Mouse (Mus musculus) heart, embryonic 10.5 days (tissue): ENCODE measurements at regions not wholly inside any gene's neighbourhood (a gene's known extent, or its start where the extent isn't known, plus 50 kb on each side); places are given as distances from the start of the nearest gene placed in this dataset.

ENCODE experiments used
- DNase-seq: peaks from one replicate; pipeline ENCODE4 v3.0.0-alpha.2; 2017; ENCODE audit warnings: low spot score
- H3K27ac ChIP-seq: fragments of 300-500 bp; sonication (generic); 2 replicates; pipeline ENCODE4 v1.5.1; 2016; ENCODE audit warnings: mild to moderate bottlenecking
- H3K27me3 ChIP-seq: fragments of 300-500 bp; sonication (generic); 2 replicates; pipeline ENCODE4 v1.6.1; 2016; ENCODE audit warnings: mild to moderate bottlenecking; ENCODE audit not compliant: poor library complexity, insufficient read depth, severe bottlenecking
- H3K36me3 ChIP-seq: fragments of 300-500 bp; sonication (generic); 2 replicates; pipeline ENCODE4 v1.6.1; 2016; ENCODE audit warnings: mild to moderate bottlenecking, moderate library complexity
- H3K4me1 ChIP-seq: fragments of 300-500 bp; sonication (generic); 2 replicates; pipeline ENCODE4 v1.6.1; 2016; ENCODE audit warnings: mild to moderate bottlenecking
- H3K4me3 ChIP-seq: fragments of 300-500 bp; sonication (generic); 2 replicates; pipeline ENCODE4 v1.5.1; 2016; ENCODE audit warnings: mild to moderate bottlenecking, moderate library complexity
- H3K9me3 ChIP-seq: fragments of 300-500 bp; sonication (generic); 2 replicates; pipeline ENCODE4 v1.6.1; 2016; ENCODE audit warnings: mild to moderate bottlenecking, moderate library complexity
- WGBS: fragments of 180-500 bp; shearing (Covaris S2); methylation state at CpG from one replicate; pipeline ENCODE4 v1.1.7; 2016; 5-methylcytosine and 5-hydroxymethylcytosine counted together

DNA sequence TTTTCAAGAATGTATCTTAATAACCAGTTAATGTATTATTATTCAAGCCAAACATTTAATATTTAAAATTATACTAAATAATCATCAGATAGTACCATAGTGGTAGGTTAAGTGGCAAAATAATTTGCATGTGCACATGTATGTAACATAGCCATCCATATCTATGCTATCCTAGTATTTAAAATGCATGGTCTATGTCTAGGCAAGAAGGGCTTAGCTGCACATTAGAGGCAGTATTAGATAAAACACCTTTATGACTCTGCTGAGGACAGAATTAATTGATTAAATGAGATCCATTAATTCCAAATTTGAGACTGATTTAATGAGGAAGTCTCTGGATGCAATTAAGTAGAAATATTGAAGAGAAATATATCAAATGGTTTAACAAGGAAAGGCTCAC, 586.3 kb downstream of the Basp1 start:
- no peak for DNase-seq
- Histone ChIP-seq H3K9me3 (no peaks in the 10 kb centered on the region), H3K27me3 (no peaks in the 10 kb centered on the region), H3K4me3 (no peak overlapping the region), H3K36me3 (no peaks in the 10 kb centered on the region), H3K27ac (no peak overlapping the region), H3K4me1 (no peaks in the 10 kb centered on the region)

DNA sequence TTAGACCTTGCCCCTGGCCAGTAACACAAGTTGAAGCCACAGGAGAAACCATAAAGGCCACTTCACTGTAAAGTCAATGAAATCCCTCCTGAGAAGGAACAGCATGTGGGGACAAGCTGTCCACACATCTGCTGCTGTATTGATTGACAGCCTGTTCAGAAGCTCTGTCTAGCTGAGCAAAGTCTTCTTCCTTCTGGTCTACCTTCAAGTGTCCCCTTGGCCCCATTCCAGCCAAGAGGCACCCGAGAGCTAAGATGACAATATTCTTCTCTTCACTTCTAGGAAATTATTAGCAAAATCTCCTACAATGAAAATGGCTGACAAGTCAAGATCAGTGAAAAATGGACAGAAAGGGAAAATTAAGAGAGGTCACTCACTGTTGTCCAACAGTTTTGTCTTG, 616.7 kb downstream of the Basp1 start:
- DNase-seq: no peak
- 69% methylated on average over 1 of the region's 1 CpGs for WGBS

DNA sequence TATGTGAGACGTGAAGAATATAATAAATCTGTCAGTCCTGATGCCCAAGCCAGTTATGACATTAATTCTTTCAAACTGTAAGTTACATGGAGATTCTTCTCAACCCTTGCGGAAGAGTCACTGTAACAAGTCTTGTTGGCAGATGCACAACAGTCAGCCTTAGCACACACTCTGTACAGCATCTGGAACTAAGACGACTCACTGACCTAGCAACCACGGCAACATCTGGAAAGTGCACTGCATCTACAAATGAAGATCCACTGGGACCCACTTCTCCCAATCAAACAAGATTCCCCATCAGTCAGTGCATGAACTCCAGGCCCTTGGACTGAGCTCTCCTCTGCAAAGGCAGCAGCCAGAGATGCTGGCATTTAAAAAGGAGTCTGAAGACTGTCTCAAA, 620.2 kb downstream of the Basp1 start:
- WGBS: 75% methylated on average over 4 of the region's 4 CpGs
- no peak overlapping the region for H3K27ac ChIP-seq

More for the DNA sequence above, 616.7 kb downstream of the Basp1 start:
- Histone ChIP-seq H3K4me3 (no peak overlapping the region), H3K36me3 (no peaks in the 10 kb centered on the region), H3K4me1 (no peaks in the 10 kb centered on the region), H3K27me3 (no peaks in the 10 kb centered on the region), H3K27ac (no peak overlapping the region), H3K9me3 (no peaks in the 10 kb centered on the region)

DNA sequence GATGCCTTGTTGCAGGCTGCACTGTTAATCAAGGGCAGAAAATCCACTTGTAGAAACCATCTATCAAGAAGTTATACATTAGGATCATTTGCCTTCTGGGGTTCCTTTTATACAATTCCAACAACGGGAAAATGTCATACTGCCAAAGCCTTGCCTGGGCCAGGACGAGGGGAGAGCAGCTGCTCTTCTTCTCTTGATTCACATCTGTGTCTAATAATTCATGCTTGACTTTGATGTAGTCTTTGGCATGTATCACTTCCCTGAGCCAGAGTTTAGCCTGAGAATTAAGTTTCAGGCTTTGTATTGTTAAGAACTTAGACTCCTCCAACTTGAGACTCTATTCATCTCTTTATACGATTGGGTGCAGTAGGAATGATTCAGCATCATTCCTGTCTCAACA, 627.2 kb downstream of the Basp1 start:
- Histone ChIP-seq H3K27ac (no peak overlapping the region), H3K9me3 (no peaks in the 10 kb centered on the region), H3K36me3 (no peaks in the 10 kb centered on the region), H3K27me3 (no peaks in the 10 kb centered on the region), H3K4me3 (no peak overlapping the region), H3K4me1 (no peaks in the 10 kb centered on the region)
- no peak for DNase-seq
- 82% methylated on average over 3 of the region's 3 CpGs for WGBS

More for the DNA sequence above, 620.2 kb downstream of the Basp1 start:
- Histone ChIP-seq H3K9me3 (no peaks in the 10 kb centered on the region), H3K27me3 (no peaks in the 10 kb centered on the region), H3K36me3 (no peaks in the 10 kb centered on the region), H3K4me3 (no peak overlapping the region), H3K4me1 (no peaks in the 10 kb centered on the region)
- DNase-seq: no peak

DNA sequence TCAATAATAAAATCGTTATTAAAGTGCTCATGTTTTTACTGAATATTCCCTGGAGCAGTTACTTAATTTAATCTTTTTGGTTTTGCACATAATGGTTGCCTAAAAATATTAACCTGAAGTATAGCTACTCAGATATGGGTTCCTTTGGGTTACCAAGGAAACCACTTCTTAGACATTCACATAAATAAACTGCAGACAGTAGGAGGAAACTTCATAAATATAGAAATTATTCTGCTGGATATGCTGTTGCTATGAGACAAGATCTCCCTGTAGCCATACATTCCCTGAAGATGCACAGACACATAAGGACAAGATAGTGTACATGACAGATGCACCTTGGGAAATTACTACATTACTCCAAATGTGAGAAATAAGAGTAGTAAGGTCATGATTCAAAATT, 635.3 kb downstream of the Basp1 start:
- H3K36me3 ChIP-seq: no peaks in the 10 kb centered on the region
- H3K4me3 ChIP-seq: no peak overlapping the region
- DNase-seq: no peak
- WGBS: 63% methylated on average over 1 of the region's 1 CpGs
- no peaks in the 10 kb centered on the region for H3K4me1 ChIP-seq
- H3K27me3 ChIP-seq: no peaks in the 10 kb centered on the region
- no peak overlapping the region for H3K27ac ChIP-seq
- H3K9me3 ChIP-seq: no peaks in the 10 kb centered on the region

DNA sequence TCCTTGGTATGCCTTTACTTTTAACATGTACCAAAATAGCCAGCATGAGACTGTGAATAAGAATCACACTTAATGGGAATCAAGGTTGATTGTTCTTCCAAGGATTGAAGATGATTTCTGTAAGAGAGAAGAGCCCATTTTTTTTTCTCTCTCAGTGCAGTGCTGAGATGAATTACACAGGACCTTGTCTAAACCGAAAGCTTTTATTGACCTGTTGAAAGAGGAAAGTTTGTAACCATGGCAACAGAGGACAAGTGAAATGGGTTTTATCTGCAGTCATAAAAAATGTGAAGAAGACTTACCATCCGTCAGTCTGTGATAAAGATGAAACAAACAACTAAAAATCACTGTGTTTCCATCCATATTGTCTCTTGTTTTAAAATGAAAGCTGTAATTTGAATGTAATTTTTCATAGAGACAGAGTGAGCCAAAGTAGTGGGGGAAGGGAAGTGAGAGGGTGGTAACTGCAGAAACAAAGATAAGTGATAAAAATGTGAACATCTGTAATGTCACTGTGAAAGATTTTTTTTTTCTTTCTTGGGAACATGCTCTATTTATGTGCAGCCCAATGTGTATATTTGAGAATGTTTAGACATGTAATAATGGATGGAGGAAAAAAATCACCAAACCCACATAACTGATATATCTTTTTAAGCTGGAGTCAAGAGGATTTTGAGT, 661.9 kb downstream of the Basp1 start:
- Histone ChIP-seq H3K9me3 (no peaks in the 10 kb centered on the region), H3K4me3 (no peak overlapping the region), H3K27me3 (no peaks in the 10 kb centered on the region), H3K4me1 (no peaks in the 10 kb centered on the region), H3K27ac (no peak overlapping the region), H3K36me3 (no peaks in the 10 kb centered on the region)
- 51% methylated on average over 2 of the region's 2 CpGs for WGBS
- DNase-seq: no peak

DNA sequence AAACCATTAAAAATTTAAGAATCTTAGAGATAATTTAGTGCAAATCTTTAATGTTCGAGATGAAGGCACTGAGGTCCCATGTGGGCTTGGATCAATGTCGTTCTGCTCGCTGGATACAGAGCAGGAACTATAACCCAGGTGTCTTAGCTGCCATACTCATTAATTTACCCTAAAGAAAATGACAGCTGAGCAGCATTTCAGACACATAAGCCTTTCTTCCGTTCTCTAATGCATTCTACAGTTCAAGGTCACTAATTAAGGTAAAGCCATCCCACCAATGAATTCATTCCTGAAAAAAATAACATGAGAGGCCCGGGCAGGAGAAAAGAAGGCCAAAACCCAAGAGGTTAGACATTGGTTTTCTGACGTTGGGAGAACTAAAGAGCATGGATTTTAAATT, 670.3 kb downstream of the Basp1 start:
- Histone ChIP-seq H3K27ac (no peak overlapping the region), H3K4me3 (no peak overlapping the region), H3K9me3 (no peaks in the 10 kb centered on the region), H3K36me3 (no peaks in the 10 kb centered on the region), H3K4me1 (no peaks in the 10 kb centered on the region), H3K27me3 (no peaks in the 10 kb centered on the region)
- WGBS: 70% methylated on average over 6 of the region's 6 CpGs
- DNase-seq: no peak

DNA sequence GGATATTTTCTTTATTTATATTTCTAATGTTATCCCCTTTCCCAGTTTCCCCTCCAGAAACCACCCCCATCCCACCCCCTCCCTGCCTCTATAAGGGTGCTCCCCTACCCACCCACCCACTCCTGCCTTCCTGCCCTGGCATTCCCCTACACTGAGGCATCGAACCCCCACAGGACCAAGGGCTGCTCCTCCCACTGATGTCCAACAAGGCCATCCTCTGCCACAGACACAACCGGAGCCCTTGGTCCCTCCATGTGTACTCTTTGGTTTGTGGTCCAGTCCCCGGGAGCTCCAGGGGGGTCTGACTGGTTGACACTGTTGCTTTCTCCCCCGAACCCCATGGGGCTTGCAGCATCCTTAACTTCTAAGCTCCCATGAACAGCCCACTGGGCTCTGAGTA, 688.4 kb downstream of the Basp1 start:
- 85% methylated on average over 4 of the region's 4 CpGs for WGBS

DNA sequence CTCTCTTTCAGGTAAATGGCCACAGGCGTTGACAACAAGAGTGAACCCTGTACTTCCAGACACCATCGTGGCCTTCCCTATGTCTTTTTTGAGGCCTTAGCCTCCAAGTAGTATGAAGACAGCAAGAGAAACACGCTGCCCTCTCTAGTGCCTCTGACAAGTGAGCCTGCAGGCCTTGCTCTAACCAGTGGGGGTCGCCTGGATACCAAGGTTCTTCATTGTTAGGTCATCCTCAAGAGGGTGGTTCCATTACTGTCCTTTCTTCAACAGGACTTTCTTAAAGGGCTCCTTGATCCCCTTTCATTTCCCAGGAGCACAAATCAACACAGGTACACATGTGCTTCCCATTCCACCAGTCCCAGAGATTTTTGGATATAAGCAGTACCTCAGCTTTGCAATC, 688.9 kb downstream of the Basp1 start:
- Histone ChIP-seq H3K4me3 (no peak overlapping the region), H3K9me3 (no peaks in the 10 kb centered on the region), H3K27ac (no peak overlapping the region), H3K4me1 (no peaks in the 10 kb centered on the region), H3K27me3 (no peaks in the 10 kb centered on the region), H3K36me3 (no peaks in the 10 kb centered on the region)
- DNase-seq: peak; percentile 76
- WGBS: 43% methylated on average over 4 of the region's 4 CpGs

More for the DNA sequence above, 688.4 kb downstream of the Basp1 start:
- no peaks in the 10 kb centered on the region for H3K36me3 ChIP-seq
- no peak overlapping the region for H3K4me3 ChIP-seq
- DNase-seq: no peak
- no peaks in the 10 kb centered on the region for H3K9me3 ChIP-seq
- no peaks in the 10 kb centered on the region for H3K27me3 ChIP-seq
- H3K27ac ChIP-seq: no peak overlapping the region
- H3K4me1 ChIP-seq: no peaks in the 10 kb centered on the region

DNA sequence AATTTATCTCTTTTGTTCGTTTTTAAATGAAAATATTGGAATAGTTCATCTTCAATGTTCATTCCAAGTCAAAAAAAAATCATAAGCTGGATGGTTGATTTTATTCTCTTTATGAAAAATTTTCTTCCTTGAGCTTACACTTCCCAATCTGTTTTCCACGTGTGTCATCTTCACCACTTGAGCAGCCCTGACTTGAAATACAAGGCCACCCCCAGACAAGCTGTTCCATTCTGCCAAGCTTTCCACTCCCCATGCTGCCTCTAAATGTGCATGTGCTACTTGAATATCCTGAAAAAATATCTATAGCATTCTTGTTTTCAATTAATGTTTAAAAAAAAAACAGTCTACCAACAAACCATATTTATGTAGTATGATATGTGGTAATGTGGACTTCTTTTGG, 693.2 kb downstream of the Basp1 start:
- Histone ChIP-seq H3K36me3 (no peaks in the 10 kb centered on the region), H3K4me3 (no peak overlapping the region), H3K9me3 (no peaks in the 10 kb centered on the region), H3K27ac (no peak overlapping the region), H3K27me3 (no peaks in the 10 kb centered on the region), H3K4me1 (no peaks in the 10 kb centered on the region)
- no peak for DNase-seq
- WGBS: 69% methylated on average over 2 of the region's 2 CpGs

DNA sequence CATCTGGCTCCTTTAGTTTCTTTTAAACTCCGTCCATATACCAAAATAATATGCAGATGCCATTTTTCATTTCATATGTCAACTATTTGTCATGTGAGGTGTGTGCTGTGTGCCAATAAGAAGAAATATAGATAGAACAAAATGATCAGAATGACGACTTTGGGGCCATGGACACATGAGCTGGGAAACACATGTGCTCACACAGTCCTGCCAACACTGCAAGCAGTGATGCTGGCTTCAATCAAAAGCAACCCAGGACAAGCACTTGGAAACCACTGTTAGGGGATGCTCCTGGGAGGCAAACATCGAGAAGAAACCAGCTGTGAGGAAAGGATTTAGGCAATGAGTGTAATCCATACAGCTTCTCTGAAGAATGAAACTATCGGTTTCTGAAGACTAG, 731.4 kb downstream of the Basp1 start:
- 79% methylated on average over 4 of the region's 4 CpGs for WGBS
- DNase-seq: no peak
- no peaks in the 10 kb centered on the region for H3K27me3 ChIP-seq
- H3K36me3 ChIP-seq: no peaks in the 10 kb centered on the region
- no peak overlapping the region for H3K4me3 ChIP-seq
- H3K9me3 ChIP-seq: no peaks in the 10 kb centered on the region
- H3K27ac ChIP-seq: no peak overlapping the region
- no peaks in the 10 kb centered on the region for H3K4me1 ChIP-seq

DNA sequence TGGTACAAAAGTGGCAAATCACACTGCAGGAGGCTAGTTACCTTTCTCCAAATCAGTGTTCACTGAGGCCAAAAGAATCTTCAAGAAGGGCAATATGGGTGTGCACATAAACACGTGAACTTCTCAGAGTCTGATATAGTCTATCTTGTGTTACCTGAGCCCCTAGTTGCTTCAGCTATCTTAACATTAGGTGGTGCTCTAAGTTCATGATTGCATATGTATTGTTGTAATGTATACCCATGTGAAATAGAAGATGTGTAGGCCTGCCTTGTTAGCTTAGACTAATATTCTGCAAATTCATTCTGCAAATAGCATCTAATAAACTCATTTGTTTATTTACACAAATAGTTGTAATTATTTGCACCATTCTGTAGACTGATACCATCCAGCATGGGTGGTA, 764.6 kb downstream of the Basp1 start:
- no peak overlapping the region for H3K27ac ChIP-seq
- no peaks in the 10 kb centered on the region for H3K36me3 ChIP-seq
- WGBS: 76% methylated on average over 1 of the region's 1 CpGs
- no peak overlapping the region for H3K4me3 ChIP-seq
- H3K9me3 ChIP-seq: no peaks in the 10 kb centered on the region
- H3K4me1 ChIP-seq: no peaks in the 10 kb centered on the region
- no peak for DNase-seq
- no peaks in the 10 kb centered on the region for H3K27me3 ChIP-seq

DNA sequence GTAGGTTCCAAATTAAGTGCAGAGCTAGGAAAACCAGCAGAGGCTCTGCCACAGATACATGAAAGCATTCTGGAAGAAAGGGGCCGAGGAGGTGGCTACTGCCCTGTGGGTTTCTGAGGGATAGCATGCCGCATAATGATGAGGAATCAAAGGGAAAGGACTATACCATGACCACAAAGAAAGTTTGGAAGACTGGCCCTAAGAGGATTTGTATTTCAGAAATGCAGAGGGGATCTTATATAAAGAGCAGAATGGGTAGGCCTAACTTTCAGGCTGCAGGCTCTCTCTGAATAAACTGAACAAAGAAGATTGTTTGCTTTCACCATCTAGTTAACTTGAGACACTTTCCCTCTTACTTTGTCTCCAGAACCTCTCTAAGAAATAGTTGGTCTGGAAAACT, 777.9 kb downstream of the Basp1 start:
- Histone ChIP-seq H3K4me1 (no peaks in the 10 kb centered on the region), H3K27ac (no peak overlapping the region), H3K36me3 (no peaks in the 10 kb centered on the region), H3K27me3 (no peaks in the 10 kb centered on the region), H3K4me3 (no peak overlapping the region), H3K9me3 (no peaks in the 10 kb centered on the region)
- WGBS: 69% methylated on average over 2 of the region's 2 CpGs
- DNase-seq: no peak

DNA sequence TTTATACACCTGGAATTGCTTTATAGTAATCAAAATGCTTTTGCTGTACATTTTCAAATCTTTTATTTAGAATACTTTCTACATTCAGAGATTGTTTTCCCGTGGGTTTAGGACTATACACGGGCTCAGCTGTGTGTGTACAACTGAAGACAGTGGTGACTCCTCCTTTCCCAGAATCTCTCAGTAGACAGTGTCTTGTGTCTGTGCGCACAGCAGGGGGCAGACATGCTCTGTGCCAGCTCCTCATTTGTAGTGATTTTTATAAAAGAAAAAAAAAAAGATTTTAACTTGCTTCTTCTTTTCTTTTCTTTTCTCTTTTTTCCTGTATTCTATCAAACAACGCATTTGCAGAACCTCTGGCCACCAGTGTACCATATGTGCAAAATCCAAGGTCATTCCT, 817.3 kb downstream of the Basp1 start:
- DNase-seq: no peak

More for the DNA sequence above, 817.3 kb downstream of the Basp1 start:
- Histone ChIP-seq H3K27me3 (no peaks in the 10 kb centered on the region), H3K27ac (no peak overlapping the region), H3K4me1 (no peaks in the 10 kb centered on the region), H3K4me3 (no peak overlapping the region), H3K9me3 (no peaks in the 10 kb centered on the region), H3K36me3 (no peaks in the 10 kb centered on the region)
- 40% methylated on average over 4 of the region's 4 CpGs for WGBS
